Mouse (Mus musculus): ENCODE measurements at regions not wholly inside any gene's neighbourhood (a gene's known extent, or its start where the extent isn't known, plus 50 kb on each side); places are given as distances from the start of the nearest gene placed in this dataset.

- Histone ChIP-seq H3K79me2 (ENCODE audit: control insufficient read depth, insufficient read depth, low read length, poor library complexity) (no peaks in the 10 kb centered on the region), H3K9ac (ENCODE audit: control insufficient read depth, low read depth, low read length, poor library complexity, severe bottlenecking) (no peak overlapping the region), H3K27ac (ENCODE audit: control insufficient read depth, low read depth, low read length) (no peak overlapping the region), H3K27me3 (ENCODE audit: control insufficient read depth in 1 of 2, insufficient read depth in 2 of 2, low read length in 2 of 2) (no peaks in the 10 kb centered on the region), H3K36me3 (ENCODE audit: control insufficient read depth in 1 of 2, insufficient read depth in 2 of 2, low read length in 2 of 2) (no peaks in the 10 kb centered on the region), H3K9me3 (replicated peaks; ENCODE audit: insufficient read depth, low read length) (no peaks in the 10 kb centered on the region), H3K4me3 (ENCODE audit: control insufficient read depth in 1 of 2, insufficient read depth in 1 of 2, low read depth in 2 of 2, low read length in 2 of 2) (no peak overlapping the region), H3K4me1 (ENCODE audit: control insufficient read depth in 1 of 2, insufficient read depth in 2 of 2, low read length in 2 of 2) (no peaks in the 10 kb centered on the region)
- TF ChIP-seq SIN3A (IDR thresholded peaks at IDR 0.05; ENCODE audit: low read length) (no peak), MYC (IDR thresholded peaks at IDR 0.05; ENCODE audit: low read depth, low read length) (no peak), USF1 (IDR thresholded peaks at IDR 0.05; ENCODE audit: low read depth, low read length) (no peak)
- DNase-seq (ENCODE audit: low read depth, low spot score), result no peak
Observed at GRCm38 (mm10) chr7:133467579-133467978, 134.4 kb downstream of the Tex36 start.

- H3K27ac ChIP-seq (ENCODE audit: control insufficient read depth, low read depth, low read length), result no peak overlapping the region
- H3K4me1 ChIP-seq (ENCODE audit: control insufficient read depth in 1 of 2, insufficient read depth in 2 of 2, low read length in 2 of 2), result no peaks in the 10 kb centered on the region
- no peaks in the 10 kb centered on the region for H3K36me3 ChIP-seq (ENCODE audit: control insufficient read depth in 1 of 2, insufficient read depth in 2 of 2, low read length in 2 of 2)
- H3K27me3 ChIP-seq (ENCODE audit: control insufficient read depth in 1 of 2, insufficient read depth in 2 of 2, low read length in 2 of 2), result no peaks in the 10 kb centered on the region
- H3K9me3 ChIP-seq (replicated peaks; ENCODE audit: insufficient read depth, low read length), result no peaks in the 10 kb centered on the region
- H3K79me2 ChIP-seq (ENCODE audit: control insufficient read depth, insufficient read depth, low read length, poor library complexity), result no peaks in the 10 kb centered on the region
- H3K9ac ChIP-seq (ENCODE audit: control insufficient read depth, low read depth, low read length, poor library complexity, severe bottlenecking), result no peak overlapping the region
- DNase-seq (ENCODE audit: low read depth, low spot score), result no peak
- no peak overlapping the region for H3K4me3 ChIP-seq (ENCODE audit: control insufficient read depth in 1 of 2, insufficient read depth in 1 of 2, low read depth in 2 of 2, low read length in 2 of 2)
- TF ChIP-seq ELF1 (IDR thresholded peaks at IDR 0.05; ENCODE audit: low read depth, low read length), result no peak
Observed at GRCm38 (mm10) chr7:133459306-133459705, 142.7 kb downstream of the Tex36 start.

DNA sequence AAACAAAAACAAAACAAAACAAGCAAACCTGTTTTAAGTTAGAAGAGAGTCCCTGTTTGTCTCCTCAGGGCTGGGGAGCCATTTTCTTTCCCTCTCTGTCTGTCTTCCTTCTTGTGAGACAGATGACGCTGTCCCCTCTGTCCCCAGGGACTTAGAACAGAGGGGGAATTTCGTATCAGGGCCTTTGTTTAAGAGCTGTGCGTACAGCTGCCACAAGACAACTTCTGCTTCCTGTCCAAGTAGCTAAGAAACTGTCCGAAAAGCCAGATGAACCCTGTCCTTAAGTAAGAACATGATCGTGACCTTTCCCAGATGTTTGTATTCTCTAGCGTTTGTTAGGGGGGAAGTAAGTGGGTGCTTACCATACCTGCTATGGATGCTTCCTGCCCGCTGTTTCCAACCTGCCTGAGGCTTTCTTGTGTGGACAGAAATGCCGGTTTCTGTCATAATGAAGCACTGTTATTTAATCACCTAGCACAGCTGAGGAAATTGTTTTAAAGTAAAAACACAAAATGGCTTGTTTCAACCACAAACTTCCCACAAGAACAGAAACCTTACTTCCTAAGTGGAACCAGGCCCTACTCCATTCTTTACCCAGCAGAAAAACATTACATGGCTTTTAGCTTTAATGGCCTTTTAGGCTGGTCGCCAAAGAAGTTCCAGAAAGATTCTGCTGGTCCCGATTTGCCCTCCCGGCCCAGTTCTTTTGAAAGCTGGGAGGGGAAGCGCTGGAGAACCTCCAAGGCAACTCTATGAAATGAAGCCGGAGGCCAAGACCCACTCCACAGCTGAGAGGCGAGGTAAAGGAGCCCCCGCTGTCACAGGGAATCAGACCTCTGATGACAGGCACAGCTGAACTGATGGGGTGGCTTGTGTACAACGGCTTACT is 144.3 kb downstream of the Tex36 start:
- H3K4me3 ChIP-seq (ENCODE audit: control insufficient read depth in 1 of 2, insufficient read depth in 1 of 2, low read depth in 2 of 2, low read length in 2 of 2), result no peak overlapping the region
- no peak overlapping the region for H3K27ac ChIP-seq (ENCODE audit: control insufficient read depth, low read depth, low read length)
- DNase-seq (ENCODE audit: low read depth, low spot score), result no peak

More for the DNA sequence above, 144.3 kb downstream of the Tex36 start:
- no peaks in the 10 kb centered on the region for H3K9me3 ChIP-seq (replicated peaks; ENCODE audit: insufficient read depth, low read length)
- H3K9ac ChIP-seq (ENCODE audit: control insufficient read depth, low read depth, low read length, poor library complexity, severe bottlenecking), result no peak overlapping the region
- no peaks in the 10 kb centered on the region for H3K4me1 ChIP-seq (ENCODE audit: control insufficient read depth in 1 of 2, insufficient read depth in 2 of 2, low read length in 2 of 2)
- H3K36me3 ChIP-seq (ENCODE audit: control insufficient read depth in 1 of 2, insufficient read depth in 2 of 2, low read length in 2 of 2), result no peaks in the 10 kb centered on the region
- no peaks in the 10 kb centered on the region for H3K27me3 ChIP-seq (ENCODE audit: control insufficient read depth in 1 of 2, insufficient read depth in 2 of 2, low read length in 2 of 2)
- H3K79me2 ChIP-seq (ENCODE audit: control insufficient read depth, insufficient read depth, low read length, poor library complexity), result no peaks in the 10 kb centered on the region
- no peak for TF ChIP-seq HCFC1 (IDR thresholded peaks at IDR 0.05; ENCODE audit: low read depth, low read length)
- no peak for TF ChIP-seq JUND (IDR thresholded peaks at IDR 0.05; ENCODE audit: low read depth, low read length)
- no peak for TF ChIP-seq GATA1 (IDR thresholded peaks at IDR 0.05; ENCODE audit: low read depth, low read length)
- no peak for TF ChIP-seq TBP (IDR thresholded peaks at IDR 0.05; ENCODE audit: low read depth, low read length)
- no peak for TF ChIP-seq ZNF384 (IDR thresholded peaks at IDR 0.05; ENCODE audit: low read depth, low read length)
- TF ChIP-seq MXI1 (IDR thresholded peaks at IDR 0.05; ENCODE audit: low read depth, low read length), result no peak
- TF ChIP-seq NELFE (IDR thresholded peaks at IDR 0.05; ENCODE audit: low read depth, low read length), result no peak
- TF ChIP-seq USF2 (IDR thresholded peaks at IDR 0.05; ENCODE audit: borderline replicate concordance in 1 of 2, insufficient read depth in 1 of 2, low read depth in 1 of 2, low read length in 2 of 2), result no peak
- TF ChIP-seq MAZ (IDR thresholded peaks at IDR 0.05; ENCODE audit: low read depth, low read length), result no peak
- no peak for TF ChIP-seq POLR2A (IDR thresholded peaks at IDR 0.05; ENCODE audit: control insufficient read depth in 1 of 2, insufficient read depth in 1 of 2, low read depth in 1 of 2, low read length in 2 of 2, poor library complexity in 1 of 2)
